ENCODE assay signal across 9 mouse cellular contexts in the genomic region with DNA sequence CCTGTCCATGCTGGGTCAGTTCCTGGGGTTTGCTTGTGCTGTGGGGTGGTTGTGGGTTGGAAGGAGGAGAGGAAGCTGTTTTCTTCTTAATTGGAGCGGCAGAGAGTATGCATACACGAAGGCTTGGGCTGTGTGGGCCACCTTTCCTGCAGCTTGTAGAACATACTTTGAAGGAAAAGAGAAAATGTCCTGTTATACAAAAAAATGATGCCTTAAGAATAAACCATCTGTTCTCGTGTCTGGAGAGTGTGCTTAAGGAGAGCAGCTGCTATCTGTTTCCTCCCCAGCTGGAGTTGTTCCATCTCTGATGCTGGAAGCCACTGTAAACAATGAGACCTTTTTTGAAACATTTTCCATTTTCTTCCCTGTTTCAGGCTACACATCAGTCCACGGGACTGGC.
DNase-seq lines count a peak whose midpoint lies in the region; ATAC-seq and TF ChIP-seq lines count a peak whose summit lies in the region.
"Had no signal": no experiment of that assay in that cellular context is flagged by ENCODE, and none has a peak within 500 bp of the region (broad histone marks: within the 10 kb centered on the region; RNA-seq: fewer than 3 reads in every experiment).

No protein-coding gene starts in this region.

- H3K36me3 ChIP-seq in kidney, embryonic 15.5 days: no peaks in the 10 kb centered on the region
- H3K36me3 ChIP-seq in forebrain, postnatal 0 days (ENCODE audit: insufficient read depth): no peaks in the 10 kb centered on the region
- H3K36me3 ChIP-seq in intestine, postnatal 0 days (ENCODE audit: control insufficient read depth, insufficient read depth): peaks cover 22% of the 10 kb centered on the region
- H3K36me3 ChIP-seq in hindbrain, embryonic 10.5 days: peaks cover 13% of the 10 kb centered on the region

- no peak overlapping the region for H3K4me3 ChIP-seq in kidney, embryonic 15.5 days (replicated peaks)
- no peak overlapping the region for H3K4me3 ChIP-seq in forebrain, postnatal 0 days (ENCODE audit: low read depth, low read length)
- H3K4me3 ChIP-seq in intestine, postnatal 0 days (ENCODE audit: low read depth, low read length): no peak overlapping the region
- H3K4me3 ChIP-seq in hindbrain, embryonic 10.5 days: no peak overlapping the region
- H3K4me3 ChIP-seq: myocyte had no signal

- no peaks in the 10 kb centered on the region for H3K9me3 ChIP-seq in kidney, embryonic 15.5 days (replicated peaks)
- no peaks in the 10 kb centered on the region for H3K9me3 ChIP-seq in forebrain, postnatal 0 days (ENCODE audit: low read length)
- no peaks in the 10 kb centered on the region for H3K9me3 ChIP-seq in intestine, postnatal 0 days (ENCODE audit: control insufficient read depth)
- no peaks in the 10 kb centered on the region for H3K9me3 ChIP-seq in hindbrain, embryonic 10.5 days

- 61% methylated on average over 4 of the region's 4 CpGs for WGBS in kidney, embryonic 15.5 days
- WGBS in forebrain, postnatal 0 days: 41% methylated on average over 4 of the region's 4 CpGs
- WGBS in intestine, postnatal 0 days: 51% methylated on average over 4 of the region's 4 CpGs
- 79% methylated on average over 4 of the region's 4 CpGs for WGBS in hindbrain, embryonic 10.5 days

- DNase-seq in kidney, adult 18-20 months: no peak
- DNase-seq in forebrain, postnatal 0 days: peak; percentile 56
- DNase-seq in right cerebral cortex, postnatal 10 days (ENCODE audit: low spot score in 2 of 2): peak; percentile 42 to 59
- DNase-seq in adrenal gland, postnatal 36 days: no peak
- no peak for DNase-seq in hindbrain, embryonic 10.5 days (ENCODE audit: low spot score)
- DNase-seq in neural tube, embryonic 10.5 days (ENCODE audit: extremely low spot score, low spot score): no peak

- H3K4me1 ChIP-seq in kidney, embryonic 15.5 days: peaks cover 7% of the 10 kb centered on the region; the same call in 1 of the 2 replicates
- H3K4me1 ChIP-seq in forebrain, postnatal 0 days (ENCODE audit: insufficient read depth): no peaks in the 10 kb centered on the region
- no peaks in the 10 kb centered on the region for H3K4me1 ChIP-seq in intestine, postnatal 0 days (replicated peaks; ENCODE audit: control insufficient read depth, insufficient read depth, low read length)
- H3K4me1 ChIP-seq in hindbrain, embryonic 10.5 days (replicated peaks): peaks cover 7% of the 10 kb centered on the region

- no peaks in the 10 kb centered on the region for H3K27me3 ChIP-seq in kidney, embryonic 15.5 days
- H3K27me3 ChIP-seq in forebrain, postnatal 0 days (ENCODE audit: insufficient read depth, low read length): no peaks in the 10 kb centered on the region
- no peaks in the 10 kb centered on the region for H3K27me3 ChIP-seq in intestine, postnatal 0 days (replicated peaks; ENCODE audit: control insufficient read depth, insufficient read depth, low read length)
- no peaks in the 10 kb centered on the region for H3K27me3 ChIP-seq in hindbrain, embryonic 10.5 days (ENCODE audit: insufficient read depth, poor library complexity, severe bottlenecking)

- H3K9ac ChIP-seq in kidney, embryonic 15.5 days: no peak overlapping the region
- H3K9ac ChIP-seq in forebrain, postnatal 0 days: no peak overlapping the region
- no peak overlapping the region for H3K9ac ChIP-seq in intestine, postnatal 0 days (ENCODE audit: low read depth, low read length)

- no peak overlapping the region for H3K4me2 ChIP-seq in kidney, embryonic 15.5 days
- H3K4me2 ChIP-seq in forebrain, postnatal 0 days (ENCODE audit: low read depth): no peak overlapping the region
- no peak overlapping the region for H3K4me2 ChIP-seq in intestine, postnatal 0 days (replicated peaks; ENCODE audit: low read depth)

- no peak for TF ChIP-seq CTCF in forebrain, postnatal 0 days (IDR thresholded peaks at IDR 0.05; ENCODE audit: low read depth)
- no peak for TF ChIP-seq CTCF in intestine, postnatal 0 days (IDR thresholded peaks at IDR 0.05; ENCODE audit: low read depth)

- ATAC-seq in kidney, embryonic 15.5 days (replicated peaks; ENCODE audit: low FRiP score): no peak
- peak; percentile 82 for ATAC-seq in forebrain, postnatal 0 days
- ATAC-seq in intestine, postnatal 0 days: no peak

- peak overlapping the region; percentile 68 for H3K27ac ChIP-seq in kidney, embryonic 15.5 days
- H3K27ac ChIP-seq in forebrain, postnatal 0 days (ENCODE audit: low read depth, low read length): peak overlapping the region; percentile 40; the same call in 1 of the 2 replicates
- 0 out of 2 replicates have a peak overlapping the region, but pooled peaks have one; percentile 66 for H3K27ac ChIP-seq in intestine, postnatal 0 days (ENCODE audit: low read depth, low read length)
- H3K27ac ChIP-seq in hindbrain, embryonic 10.5 days: no peak overlapping the region

Comparison
In these comparisons a context has a peak if more than half of its experiments do, and no peak if none do; other contexts are left out.
1. DNase-seq: peak in forebrain, postnatal 0 days (single experiment) and right cerebral cortex, postnatal 10 days (2 of 2); none in kidney, adult 18-20 months (single experiment), adrenal gland, postnatal 36 days (0 of 2), hindbrain, embryonic 10.5 days (single experiment) and neural tube, embryonic 10.5 days (single experiment).